Mouse (Mus musculus): ENCODE measurements around the gene Gm45233. TPM values are rescaled to one million over a fixed set of nuclear protein-coding genes. Genes with fewer than 3 reads are reported as not detected.
A peak's percentile ranks its signal among the peaks of the same experiment; 100 is the strongest.
"Not testable (repeated sequence)": the region's sequence is repeated elsewhere in the genome, so short reads cannot be mapped to it uniquely, and the experiment has no call there.

Gm45233 gene
- polyA plus RNA-seq (2015; fragmentation: Nextera tagmentation; extraction: Ambion mirVana): 1.2 TPM in 1 of 2 replicates, not detected in the other

DNA sequence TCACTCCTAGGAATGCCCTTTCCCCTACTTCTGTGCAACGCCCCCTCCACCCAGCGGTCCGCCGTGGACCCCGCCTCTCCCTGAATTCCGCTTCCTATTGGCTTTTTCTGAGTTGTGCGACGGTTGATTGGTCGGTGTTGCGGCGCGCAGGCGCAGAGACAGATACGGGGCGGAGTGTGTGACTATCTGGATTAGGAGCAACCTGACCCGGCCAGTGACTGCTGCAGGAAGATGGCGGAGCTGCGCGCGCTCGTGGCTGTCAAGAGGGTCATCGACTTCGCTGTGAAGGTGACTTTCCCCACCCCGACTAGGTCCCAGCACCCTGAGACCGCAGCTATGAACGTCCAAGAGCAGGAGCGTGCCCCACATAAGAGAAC is at the start of gene Gm45233, which contains the start of gene Etfb:
Gene Gm45233, plus strand, starts transcription at position 212 of the 377 bp plus-strand sequence.
Gene Etfb, plus strand, starts transcription at position 167 of the 377 bp plus-strand sequence.
- peaks cover 20% of the 10 kb centered on the region for H3K4me1 ChIP-seq (ENCODE audit: insufficient read depth, low read length)
- H3K27me3 ChIP-seq (ENCODE audit: insufficient read depth, low read length): no peaks in the 10 kb centered on the region
- H3K27ac ChIP-seq (ENCODE audit: low read length): peak within 1 kb of the TSS; percentile 100
- H3K9ac ChIP-seq (replicated peaks; ENCODE audit: low read length): peak within 1 kb of the TSS; percentile 78
- H3K4me2 ChIP-seq (replicated peaks; ENCODE audit: low read depth, low read length): peak within 1 kb of the TSS; percentile 94
- 0 out of 2 replicates have a peak, but pooled peaks cover 3% of the 10 kb centered on the region for H3K36me3 ChIP-seq (ENCODE audit: insufficient read depth, low read length)
- no peaks in the 10 kb centered on the region for H3K9me3 ChIP-seq (ENCODE audit: low read length)
- peak within 1 kb of the TSS; percentile 72 for H3K4me3 ChIP-seq (ENCODE audit: low read length)
- 0% methylated on average over 27 of the region's 27 CpGs for WGBS
- ATAC-seq (ENCODE audit: low FRiP score, low TSS enrichment): peak; percentile 97

- 83% methylated on average over 2 of the region's 2 CpGs for WGBS
- no peak for ATAC-seq (ENCODE audit: low FRiP score, low TSS enrichment)
- no peaks in the 10 kb centered on the region for H3K36me3 ChIP-seq (ENCODE audit: insufficient read depth, low read length)
- H3K27me3 ChIP-seq (ENCODE audit: insufficient read depth, low read length): no peaks in the 10 kb centered on the region
- no peak overlapping the region for H3K9ac ChIP-seq (replicated peaks; ENCODE audit: low read length)
- H3K4me3 ChIP-seq (ENCODE audit: low read length): no peak overlapping the region
- no peak overlapping the region for H3K4me2 ChIP-seq (replicated peaks; ENCODE audit: low read depth, low read length)
- no peaks in the 10 kb centered on the region for H3K4me1 ChIP-seq (ENCODE audit: insufficient read depth, low read length)
- 0 out of 2 replicates have a peak, but pooled peaks cover 4% of the 10 kb centered on the region for H3K9me3 ChIP-seq (ENCODE audit: low read length)
- no peak overlapping the region for H3K27ac ChIP-seq (ENCODE audit: low read length)
These were observed 44.4 kb upstream of the Gm45233 start for GRCm38 (mm10) chr7:43399501-43399900.

GRCm38 (mm10) chr7:43402718-43403117 is 41.2 kb upstream of the Gm45233 start:
- Histone ChIP-seq H3K27ac (ENCODE audit: low read length) (no peak overlapping the region), H3K9me3 (ENCODE audit: low read length) (0 out of 2 replicates have a peak, but pooled peaks cover 4% of the 10 kb centered on the region), H3K9ac (replicated peaks; ENCODE audit: low read length) (no peak overlapping the region), H3K4me2 (replicated peaks; ENCODE audit: low read depth, low read length) (no peak overlapping the region), H3K36me3 (ENCODE audit: insufficient read depth, low read length) (no peaks in the 10 kb centered on the region), H3K4me3 (ENCODE audit: low read length) (no peak overlapping the region), H3K4me1 (ENCODE audit: insufficient read depth, low read length) (no peaks in the 10 kb centered on the region), H3K27me3 (ENCODE audit: insufficient read depth, low read length) (no peaks in the 10 kb centered on the region)
- WGBS: 10% methylated on average over 2 of the region's 2 CpGs
- no peak for ATAC-seq (ENCODE audit: low FRiP score, low TSS enrichment)

DNA sequence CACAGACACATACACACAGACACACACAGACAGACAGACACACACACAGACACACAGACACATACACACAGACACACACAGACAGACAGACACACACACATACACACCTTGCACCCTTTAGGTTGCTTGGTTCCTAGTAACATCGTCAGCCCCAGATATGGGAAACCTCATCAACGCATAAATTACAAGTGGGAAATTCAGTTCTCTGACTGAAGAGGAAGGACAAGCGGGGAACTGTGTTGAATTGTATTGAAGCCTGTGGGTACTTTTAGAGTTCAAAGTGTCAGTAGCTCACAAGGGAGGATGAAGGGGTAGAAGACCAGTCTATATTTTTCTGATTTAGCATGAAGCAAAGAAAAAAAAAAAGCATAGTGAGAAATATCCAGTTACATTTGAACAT is 36.4 kb upstream of the Gm45233 start:
- WGBS: 76% methylated on average over 3 of the region's 3 CpGs
- H3K36me3 ChIP-seq (ENCODE audit: insufficient read depth, low read length): no peaks in the 10 kb centered on the region
- no peak for ATAC-seq (ENCODE audit: low FRiP score, low TSS enrichment)

DNA sequence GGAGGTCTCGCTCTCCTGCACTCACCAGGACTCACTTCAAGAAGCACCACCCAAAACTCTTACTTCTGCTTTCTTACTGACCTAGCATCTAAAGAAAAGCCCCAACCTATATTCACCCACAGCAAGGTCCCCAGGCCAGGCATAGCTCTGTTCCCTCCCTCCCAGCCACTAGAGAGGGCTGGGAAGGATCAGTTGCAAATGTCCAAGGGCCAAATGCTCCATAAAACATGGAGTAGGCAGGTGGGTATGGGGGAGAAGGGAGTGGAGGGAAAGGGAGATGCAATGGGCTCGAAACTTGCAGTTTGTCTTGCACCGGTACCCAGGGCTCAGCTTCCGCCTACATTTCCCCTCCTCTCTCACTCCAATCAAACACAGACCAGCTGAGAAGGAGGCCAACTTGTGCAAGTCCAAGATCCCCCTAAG is 35.8 kb upstream of the Gm45233 start, which contains the start of gene Siglecg:
Gene Siglecg, plus strand, starts transcription at position 74 of the 423 bp plus-strand sequence.
- no peaks in the 10 kb centered on the region for H3K27me3 ChIP-seq (ENCODE audit: insufficient read depth, low read length)
- H3K9me3 ChIP-seq (ENCODE audit: low read length): no peaks in the 10 kb centered on the region
- 42% methylated on average over 4 of the region's 4 CpGs for WGBS
- H3K27ac ChIP-seq (ENCODE audit: low read length): no peak within 1 kb of the TSS
- no peak within 1 kb of the TSS for H3K9ac ChIP-seq (replicated peaks; ENCODE audit: low read length)
- H3K4me2 ChIP-seq (replicated peaks; ENCODE audit: low read depth, low read length): no peak within 1 kb of the TSS
- no peaks in the 10 kb centered on the region for H3K36me3 ChIP-seq (ENCODE audit: insufficient read depth, low read length)
- no peaks in the 10 kb centered on the region for H3K4me1 ChIP-seq (ENCODE audit: insufficient read depth, low read length)
- ATAC-seq (ENCODE audit: low FRiP score, low TSS enrichment): peak; percentile 62
- no peak within 1 kb of the TSS for H3K4me3 ChIP-seq (ENCODE audit: low read length)

More for the DNA sequence above, 36.4 kb upstream of the Gm45233 start:
- Histone ChIP-seq H3K4me2 (replicated peaks; ENCODE audit: low read depth, low read length) (no peak overlapping the region), H3K27ac (ENCODE audit: low read length) (no peak overlapping the region), H3K9ac (replicated peaks; ENCODE audit: low read length) (no peak overlapping the region), H3K9me3 (ENCODE audit: low read length) (no peaks in the 10 kb centered on the region), H3K4me1 (ENCODE audit: insufficient read depth, low read length) (no peaks in the 10 kb centered on the region), H3K27me3 (ENCODE audit: insufficient read depth, low read length) (no peaks in the 10 kb centered on the region), H3K4me3 (ENCODE audit: low read length) (no peak overlapping the region)

- H3K9me3 ChIP-seq (ENCODE audit: low read length): no peaks in the 10 kb centered on the region
- no peaks in the 10 kb centered on the region for H3K27me3 ChIP-seq (ENCODE audit: insufficient read depth, low read length)
- no peaks in the 10 kb centered on the region for H3K4me1 ChIP-seq (ENCODE audit: insufficient read depth, low read length)
- H3K36me3 ChIP-seq (ENCODE audit: insufficient read depth, low read length): no peaks in the 10 kb centered on the region
- no peak for ATAC-seq (ENCODE audit: low FRiP score, low TSS enrichment)
- H3K9ac ChIP-seq (replicated peaks; ENCODE audit: low read length): no peak overlapping the region
- no peak overlapping the region for H3K27ac ChIP-seq (ENCODE audit: low read length)
- H3K4me2 ChIP-seq (replicated peaks; ENCODE audit: low read depth, low read length): no peak overlapping the region
- H3K4me3 ChIP-seq (ENCODE audit: low read length): no peak overlapping the region
- 80% methylated on average over 3 of the region's 3 CpGs for WGBS
These were observed 34.8 kb upstream of the Gm45233 start for GRCm38 (mm10) chr7:43409084-43409483.

DNA sequence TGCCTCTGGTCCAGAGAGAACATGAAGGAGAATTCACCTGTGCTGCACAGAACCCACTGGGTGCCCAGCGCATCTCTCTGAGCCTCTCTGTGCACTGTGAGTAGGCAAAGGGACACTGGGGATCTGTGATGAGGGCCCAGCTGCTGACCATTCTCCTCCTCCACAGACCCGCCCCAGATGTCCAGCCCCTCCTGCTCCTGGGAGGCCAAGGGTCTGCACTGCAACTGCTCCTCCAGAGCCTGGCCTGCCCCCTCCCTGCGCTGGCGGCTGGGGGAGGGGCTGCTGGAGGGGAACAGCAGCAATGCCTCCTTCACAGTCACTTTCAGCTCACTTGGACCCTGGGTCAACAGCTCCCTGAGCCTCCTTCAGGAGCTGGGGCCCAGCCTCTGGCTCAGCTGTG is 32.2 kb upstream of the Gm45233 start:
- not testable (repeated sequence) for H3K27me3 ChIP-seq (ENCODE audit: insufficient read depth, low read length)
- WGBS: 24% methylated on average over 3 of the region's 4 CpGs

GRCm38 (mm10) chr7:43417298-43417697 is 26.6 kb upstream of the Gm45233 start:
- H3K27ac ChIP-seq (ENCODE audit: low read length): no peak overlapping the region
- H3K27me3 ChIP-seq (ENCODE audit: insufficient read depth, low read length): no peaks in the 10 kb centered on the region
- 86% methylated on average over 10 of the region's 10 CpGs for WGBS

More for the DNA sequence above, 32.2 kb upstream of the Gm45233 start:
- not testable (repeated sequence) for H3K27ac ChIP-seq (ENCODE audit: low read length); H3K36me3 ChIP-seq (ENCODE audit: insufficient read depth, low read length); H3K9me3 ChIP-seq (ENCODE audit: low read length); H3K4me2 ChIP-seq (replicated peaks; ENCODE audit: low read depth, low read length); H3K4me1 ChIP-seq (ENCODE audit: insufficient read depth, low read length); H3K9ac ChIP-seq (replicated peaks; ENCODE audit: low read length); H3K4me3 ChIP-seq (ENCODE audit: low read length)
- ATAC-seq (ENCODE audit: low FRiP score, low TSS enrichment): peak; percentile 60; the same call in 1 of the 2 replicates

GRCm38 (mm10) chr7:43422995-43423617 is 20.8 kb upstream of the Gm45233 start:
- 16% methylated on average over 11 of the region's 11 CpGs for WGBS
- H3K36me3 ChIP-seq (ENCODE audit: insufficient read depth, low read length): no peaks in the 10 kb centered on the region
- H3K4me3 ChIP-seq (ENCODE audit: low read length): no peak overlapping the region
- no peak overlapping the region for H3K27ac ChIP-seq (ENCODE audit: low read length)
- no peaks in the 10 kb centered on the region for H3K9me3 ChIP-seq (ENCODE audit: low read length)
- H3K4me2 ChIP-seq (replicated peaks; ENCODE audit: low read depth, low read length): 0 out of 2 replicates have a peak overlapping the region, but pooled peaks have one; percentile 23
- peak; percentile 97 for ATAC-seq (ENCODE audit: low FRiP score, low TSS enrichment)
- H3K27me3 ChIP-seq (ENCODE audit: insufficient read depth, low read length): no peaks in the 10 kb centered on the region
- no peaks in the 10 kb centered on the region; the same call in 1 of the 2 replicates for H3K4me1 ChIP-seq (ENCODE audit: insufficient read depth, low read length)
- H3K9ac ChIP-seq (replicated peaks; ENCODE audit: low read length): 0 out of 2 replicates have a peak overlapping the region, but pooled peaks have one; percentile 6

More at GRCm38 (mm10) chr7:43417298-43417697, 26.6 kb upstream of the Gm45233 start:
- no peaks in the 10 kb centered on the region for H3K36me3 ChIP-seq (ENCODE audit: insufficient read depth, low read length)
- H3K9me3 ChIP-seq (ENCODE audit: low read length): peaks cover 5% of the 10 kb centered on the region; the same call in 1 of the 2 replicates
- H3K4me1 ChIP-seq (ENCODE audit: insufficient read depth, low read length): no peaks in the 10 kb centered on the region
- H3K9ac ChIP-seq (replicated peaks; ENCODE audit: low read length): no peak overlapping the region
- no peak overlapping the region for H3K4me2 ChIP-seq (replicated peaks; ENCODE audit: low read depth, low read length)
- no peak overlapping the region for H3K4me3 ChIP-seq (ENCODE audit: low read length)
- no peak for ATAC-seq (ENCODE audit: low FRiP score, low TSS enrichment)

DNA sequence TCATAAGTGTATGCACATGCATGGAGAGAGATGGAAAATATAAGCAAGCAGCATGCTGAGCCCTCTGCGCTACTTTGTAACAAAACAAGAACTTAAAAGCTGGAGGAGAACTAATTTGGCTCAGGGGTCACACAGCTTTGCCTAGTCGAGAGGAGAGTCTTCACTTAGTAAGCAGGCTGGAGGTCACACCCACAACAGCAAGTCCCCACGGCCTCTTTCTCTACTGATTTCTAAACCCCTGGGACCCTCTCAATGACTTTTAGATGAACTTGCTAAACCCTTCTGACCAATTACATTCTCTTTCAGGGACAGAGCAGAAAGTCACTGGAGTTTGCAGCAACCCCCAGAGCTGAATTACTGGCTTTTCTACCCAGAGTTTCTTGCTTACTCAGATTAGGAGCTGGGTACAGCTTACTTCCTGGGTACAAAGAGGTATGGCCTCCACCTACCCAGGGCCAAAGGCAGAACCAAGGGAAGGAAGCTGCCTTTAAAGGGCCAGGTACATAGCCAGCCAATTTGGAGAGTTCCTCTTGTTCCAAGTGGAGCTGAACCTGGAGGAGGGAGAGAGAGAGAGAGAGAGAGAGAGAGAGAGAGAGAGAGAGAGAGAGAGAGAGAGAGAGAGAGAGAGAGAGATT is 19.8 kb upstream of the Gm45233 start:
- Histone ChIP-seq H3K4me1 (ENCODE audit: insufficient read depth, low read length) (no peaks in the 10 kb centered on the region; the same call in 1 of the 2 replicates), H3K36me3 (ENCODE audit: insufficient read depth, low read length) (no peaks in the 10 kb centered on the region), H3K4me3 (ENCODE audit: low read length) (no peak overlapping the region), H3K9me3 (ENCODE audit: low read length) (no peaks in the 10 kb centered on the region), H3K27me3 (ENCODE audit: insufficient read depth, low read length) (no peaks in the 10 kb centered on the region), H3K9ac (replicated peaks; ENCODE audit: low read length) (no peak overlapping the region), H3K4me2 (replicated peaks; ENCODE audit: low read depth, low read length) (no peak overlapping the region), H3K27ac (ENCODE audit: low read length) (no peak overlapping the region)
- no peak for ATAC-seq (ENCODE audit: low FRiP score, low TSS enrichment)
- 61% methylated on average over 3 of the region's 3 CpGs for WGBS
